Mouse (Mus musculus) cerebellum, postnatal 36 days (tissue): Measurements from ENCODE around the gene Gas2l3.

Experiments used
- DNase-seq, 2 experiments: peaks; one replicate each; pipeline ENCODE4 v3.0.0; 2021 to 2022; ENCODE audit warnings: mixed read lengths in 2 of 2

Gas2l3 gene

GRCm38 (mm10) chr10:89443623-89444151 lies at the start of gene Gas2l3:
Gene Gas2l3, minus strand, starts transcription at chr10:89443967.
- peak; percentile 74 to 76 for DNase-seq

GRCm38 (mm10) chr10:89491321-89491720 lies 47.6 kb upstream of the Gas2l3 start:
- no peak for DNase-seq

DNA sequence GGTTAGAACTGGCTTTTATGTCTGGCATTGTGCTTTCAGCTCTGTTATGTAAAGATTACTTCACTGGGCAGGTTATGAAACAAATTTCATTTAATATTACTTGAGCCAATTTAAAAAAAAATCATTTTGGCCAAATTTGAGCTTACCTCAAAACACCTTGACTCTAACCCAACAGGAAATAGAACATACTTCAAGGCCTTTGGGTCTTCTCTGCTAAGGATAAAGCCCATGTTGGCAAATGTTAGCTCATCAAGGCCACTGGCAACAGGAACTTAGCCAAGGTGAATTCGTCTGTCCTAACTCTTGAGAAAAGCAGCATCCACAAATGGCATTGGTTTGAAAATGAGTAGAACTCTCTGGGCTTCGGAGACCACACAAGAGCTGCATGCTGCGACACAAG lies 46.5 kb upstream of the Gas2l3 start:
- no peak for DNase-seq

- no peak for DNase-seq
Observed at GRCm38 (mm10) chr10:89489459-89489858, 45.7 kb upstream of the Gas2l3 start.

GRCm38 (mm10) chr10:89486995-89487742 lies 43.4 kb upstream of the Gas2l3 start:
- DNase-seq, result no peak

DNA sequence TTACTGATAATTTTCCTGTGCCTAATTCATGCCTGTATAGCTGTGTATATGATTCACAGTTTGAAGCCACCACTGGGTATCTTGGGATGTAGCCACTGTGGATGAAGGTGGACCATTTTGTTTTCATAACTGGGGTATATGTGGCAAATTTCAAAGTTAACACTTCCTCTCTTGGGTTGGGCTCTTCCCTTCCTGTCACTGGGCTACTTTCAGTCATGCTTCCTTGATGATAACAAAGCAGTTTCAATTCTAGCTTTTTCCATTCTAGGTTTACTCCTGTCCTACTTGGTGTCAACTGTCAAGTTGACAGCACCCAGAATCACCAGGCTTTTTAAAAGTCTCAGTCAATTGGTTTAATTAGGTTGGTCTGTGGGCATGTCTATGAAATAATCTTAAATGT lies 41.1 kb upstream of the Gas2l3 start:
- no peak for DNase-seq

- DNase-seq, result no peak
Observed at GRCm38 (mm10) chr10:89483812-89484602, 40.2 kb upstream of the Gas2l3 start.

DNA sequence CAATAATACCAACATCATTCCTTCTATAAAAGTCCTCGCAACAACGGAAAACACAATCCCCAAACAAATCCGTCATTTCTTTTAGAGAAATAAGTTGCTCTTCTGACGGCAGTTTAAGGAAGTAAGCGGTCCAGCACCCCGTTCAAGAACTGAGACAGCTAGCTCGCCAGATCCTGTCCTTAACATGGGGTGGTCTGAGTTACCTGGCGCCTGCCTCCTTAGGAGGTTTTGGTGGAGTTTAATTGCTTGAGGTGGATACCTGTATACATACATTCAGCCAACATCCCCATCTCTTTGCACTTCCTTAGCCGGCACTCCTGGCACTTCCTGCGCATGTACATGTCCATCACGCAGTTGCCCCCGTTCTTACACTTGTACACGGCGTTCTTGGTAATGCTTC lies 39.3 kb upstream of the Gas2l3 start:
- no peak for DNase-seq

DNA sequence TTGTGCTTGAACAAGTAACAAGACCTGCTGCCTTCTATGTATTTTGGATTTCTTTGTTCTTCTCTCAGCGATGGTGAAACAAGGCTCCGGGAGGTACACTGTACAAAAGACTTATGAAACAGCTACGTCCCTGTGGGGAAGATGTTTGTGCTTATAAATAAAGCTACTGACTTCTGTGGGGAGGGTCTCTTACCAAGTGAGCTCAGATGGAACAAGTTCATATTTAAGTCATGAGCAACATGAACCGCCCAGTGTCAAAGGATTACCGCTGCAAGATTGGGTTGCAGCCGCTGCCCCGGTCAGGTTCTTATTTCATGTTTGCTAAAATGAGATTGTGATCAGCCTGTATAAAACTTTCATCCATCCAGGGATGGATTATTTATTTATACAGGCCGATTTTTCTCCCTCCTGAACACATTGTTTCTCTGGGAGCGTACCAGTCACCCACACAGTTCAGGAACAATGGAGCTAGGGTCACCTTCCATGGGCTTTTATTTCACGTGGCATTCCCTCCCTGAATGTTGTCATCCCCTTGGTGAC lies 38.4 kb upstream of the Gas2l3 start:
- no peak for DNase-seq

DNA sequence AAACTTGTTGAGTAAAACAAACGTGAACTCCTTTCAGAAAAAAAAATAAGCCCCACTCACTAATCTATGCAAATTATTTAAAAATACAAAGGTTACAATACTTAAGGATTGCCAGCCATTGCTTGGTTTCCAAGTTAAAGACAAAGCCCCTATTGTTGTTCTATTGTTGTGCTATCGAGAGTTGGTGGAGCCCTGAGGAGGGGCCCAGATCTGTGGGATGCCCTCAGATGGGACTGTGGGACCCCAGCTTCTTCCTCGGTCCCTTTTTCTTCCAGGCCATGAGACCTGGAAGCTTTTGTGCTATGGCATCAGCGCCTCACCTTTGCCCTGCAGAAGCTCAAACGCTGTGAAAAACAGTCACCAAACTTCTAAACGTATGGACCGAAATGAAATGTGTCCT lies 37.9 kb upstream of the Gas2l3 start:
- DNase-seq, result no peak

DNA sequence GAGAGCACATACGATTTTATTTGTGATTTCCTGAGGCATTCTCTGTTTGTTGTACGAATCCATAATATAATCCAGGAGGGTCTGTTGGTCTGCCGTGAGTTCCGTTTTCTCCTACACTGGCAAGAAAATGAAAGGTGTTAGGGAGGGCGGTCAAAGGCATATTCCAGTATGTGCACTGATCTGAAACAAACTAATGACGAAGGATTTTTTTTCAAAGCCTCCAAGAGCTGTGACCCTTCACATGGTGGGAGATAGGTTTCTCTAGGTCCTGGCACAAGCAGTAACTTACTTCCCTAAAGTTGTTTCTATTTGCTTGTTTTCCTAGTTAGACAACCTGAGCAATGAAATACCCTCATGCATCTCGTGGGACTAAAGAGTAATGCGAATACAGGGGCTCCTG lies 35.0 kb upstream of the Gas2l3 start:
- no peak for DNase-seq

DNA sequence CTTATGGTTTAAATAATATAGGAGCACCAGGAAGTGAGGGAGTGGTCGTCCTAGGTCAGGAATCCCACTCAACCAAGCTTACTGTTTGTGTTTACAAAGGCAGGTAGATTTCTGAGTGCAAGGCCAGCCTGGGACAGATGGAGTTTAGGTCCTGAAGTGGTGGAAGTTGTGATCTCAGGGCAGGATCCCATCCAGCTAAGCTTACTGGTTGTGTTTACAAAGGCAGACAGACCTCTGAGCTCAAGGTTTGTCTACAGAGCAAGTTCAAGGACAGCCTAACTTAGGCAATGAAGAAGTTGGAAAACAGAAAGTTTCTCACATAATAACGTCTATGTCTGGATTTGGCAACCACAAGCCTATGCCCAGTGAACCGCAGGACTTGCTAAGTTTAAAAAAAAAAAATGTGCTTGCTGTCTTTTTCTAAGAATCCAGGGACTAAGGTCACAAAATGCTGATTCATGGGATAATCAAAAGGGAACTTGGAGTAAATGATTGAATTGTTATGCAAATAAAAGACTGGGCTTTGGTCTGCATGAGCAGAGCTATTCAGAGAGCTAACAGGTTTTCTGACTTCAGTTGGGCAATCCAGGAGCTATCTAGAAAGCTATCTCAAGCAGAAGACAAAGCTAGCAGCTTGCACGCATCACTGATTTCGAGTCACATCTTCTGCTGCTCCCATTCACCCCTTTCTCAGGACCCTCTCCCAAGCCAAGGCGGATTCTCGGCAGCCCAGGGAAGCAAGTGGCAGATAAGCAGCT lies 27.0 kb upstream of the Gas2l3 start:
- no peak for DNase-seq

- DNase-seq, result no peak
Observed at GRCm38 (mm10) chr10:89464760-89465405, 21.1 kb upstream of the Gas2l3 start.

DNA sequence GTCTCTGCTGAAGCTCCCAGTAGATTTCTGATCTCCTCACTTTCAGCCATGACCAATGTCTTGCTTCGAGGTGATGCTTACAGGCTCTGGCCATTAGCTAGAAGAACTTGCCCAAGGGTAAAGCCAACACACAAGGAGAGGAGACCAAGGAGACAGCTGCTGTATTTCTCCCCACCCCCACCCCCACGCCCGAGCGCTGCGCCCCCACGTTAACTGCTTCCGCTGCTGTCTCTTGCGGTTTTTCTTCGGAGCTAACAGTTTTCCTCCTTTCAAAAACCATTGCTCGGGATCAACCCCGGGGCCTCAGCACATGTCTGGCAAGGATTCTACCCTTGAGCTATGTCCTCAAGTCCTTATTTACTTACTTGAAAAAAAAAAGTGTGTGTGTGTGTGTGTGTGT lies 19.1 kb upstream of the Gas2l3 start:
- no peak for DNase-seq

GRCm38 (mm10) chr10:89461856-89462507 lies 18.2 kb upstream of the Gas2l3 start:
- DNase-seq, result peak; percentile 59 to 81

GRCm38 (mm10) chr10:89460972-89461371 lies 17.2 kb upstream of the Gas2l3 start:
- DNase-seq, result no peak

DNA sequence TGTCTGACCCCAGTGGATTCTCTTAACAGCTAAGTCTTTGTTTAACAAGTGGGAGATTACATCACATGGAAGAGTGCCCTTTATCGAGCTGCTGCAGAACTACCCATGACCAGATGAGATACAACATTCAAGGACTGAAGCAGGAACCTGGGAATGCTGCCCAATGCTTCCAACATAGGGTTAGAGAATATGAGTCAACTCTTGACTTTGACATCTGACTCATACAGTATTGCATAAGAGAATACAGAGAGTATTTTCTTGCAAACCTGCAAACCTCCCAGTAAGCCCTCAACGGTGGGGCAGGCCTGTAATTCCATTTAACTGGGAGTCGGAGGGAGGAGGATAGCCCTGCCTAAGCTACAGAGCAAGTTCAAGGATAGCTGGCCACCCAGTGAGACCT lies 15.0 kb upstream of the Gas2l3 start:
- no peak for DNase-seq

- no peak for DNase-seq
Observed at GRCm38 (mm10) chr10:89453794-89454193, 10.0 kb upstream of the Gas2l3 start.

DNA sequence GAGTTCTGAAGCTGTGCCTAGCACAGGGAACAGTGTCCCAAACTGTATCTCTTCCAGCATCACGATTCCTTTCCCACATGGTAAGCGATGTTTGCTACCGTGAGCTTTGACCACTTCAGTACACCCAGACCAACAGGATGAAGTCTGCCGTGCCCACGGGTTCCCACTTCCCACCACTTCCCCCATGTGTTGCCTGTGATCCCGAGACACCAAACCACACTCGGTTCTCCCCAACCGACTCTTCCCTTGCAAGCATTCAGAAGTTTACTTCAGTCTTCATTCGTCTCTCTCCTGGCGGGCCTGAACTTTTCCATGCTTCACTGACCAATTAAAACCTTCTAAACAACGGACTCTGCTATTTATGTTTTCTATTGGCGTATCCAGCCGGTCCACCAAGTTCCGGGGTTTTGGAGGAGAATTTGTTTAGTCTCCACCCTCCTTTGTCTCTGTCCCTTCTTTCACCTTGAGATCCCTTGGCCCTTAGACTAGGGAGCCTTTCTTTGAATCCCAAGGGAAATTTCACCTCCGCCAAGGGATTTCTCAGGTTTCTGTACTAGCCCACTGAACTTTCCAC lies 9.4 kb upstream of the Gas2l3 start:
- no peak for DNase-seq

DNA sequence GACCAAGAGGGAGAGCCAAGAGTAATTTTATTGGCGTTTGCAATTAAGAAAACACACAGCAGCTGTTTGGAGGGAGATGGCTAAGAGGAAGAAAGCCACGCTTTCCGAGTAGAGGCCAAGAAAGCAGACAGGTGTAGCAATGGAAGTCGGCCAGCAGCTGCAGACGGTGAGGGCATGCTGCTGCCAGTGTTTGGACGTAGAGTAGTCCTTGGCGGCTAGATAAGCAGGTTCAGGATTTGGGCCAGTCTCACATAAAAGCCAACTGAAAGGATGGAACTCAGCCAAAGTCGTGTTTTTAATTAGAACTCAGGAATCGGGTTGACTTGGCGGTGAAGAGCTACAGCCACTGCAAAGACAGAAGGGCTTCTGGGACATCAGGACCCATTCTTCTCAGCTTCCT lies 6.6 kb upstream of the Gas2l3 start:
- peak; percentile 18 to 21 for DNase-seq

GRCm38 (mm10) chr10:89444381-89444780 lies 614 bp upstream of the Gas2l3 start:
- no peak for DNase-seq
